Mouse (Mus musculus) midbrain, embryonic 10.5 days (tissue): ENCODE results near the gene Zfy2. TPM values are rescaled to one million over a fixed set of nuclear protein-coding genes. Genes with fewer than 3 reads are reported as not detected.

Experiments used
- DNase-seq: peaks from one replicate; pipeline ENCODE4 v3.0.0-alpha.2; 2017; ENCODE audit warnings: low spot score
- H3K27ac ChIP-seq: fragments of 300-500 bp; sonication (generic); replicated peaks from 2 replicates; pipeline ENCODE4 v1.5.1; 2016; ENCODE audit warnings: mild to moderate bottlenecking
- H3K27me3 ChIP-seq: fragments of 300-500 bp; sonication (generic); 2 replicates; pipeline ENCODE4 v1.6.1; 2016; ENCODE audit warnings: low read depth, mild to moderate bottlenecking; ENCODE audit not compliant: poor library complexity, severe bottlenecking
- H3K36me3 ChIP-seq: fragments of 300-500 bp; sonication (generic); 2 replicates; pipeline ENCODE4 v1.6.1; 2016; ENCODE audit warnings: mild to moderate bottlenecking, moderate library complexity
- H3K4me1 ChIP-seq: fragments of 300-500 bp; sonication (generic); 2 replicates; pipeline ENCODE4 v1.6.1; 2016
- H3K4me3 ChIP-seq: fragments of 300-500 bp; sonication (generic); 2 replicates; pipeline ENCODE4 v1.5.1; 2016; ENCODE audit warnings: mild to moderate bottlenecking, moderate library complexity
- H3K9me3 ChIP-seq: fragments of 300-500 bp; sonication (generic); replicated peaks from 2 replicates; pipeline ENCODE4 v1.6.1; 2016; ENCODE audit warnings: mild to moderate bottlenecking
- WGBS: fragments of 180-500 bp; shearing (Covaris S2); methylation state at CpG from one replicate; pipeline ENCODE4 v1.1.7; 2016; 5-methylcytosine and 5-hydroxymethylcytosine counted together
- polyA plus RNA-seq: library from polyadenylated mRNA; unstranded; fragments of >200 nt; fragmentation: Nextera tagmentation; extraction: Ambion mirVana; gene quantifications from 2 replicates; pipeline ENCODE4 v1.2.1, GENCODE M21; 2016

The Zfy2 gene
- not detected in 2 replicates for polyA plus RNA-seq

GRCm38 (mm10) chrY:2170309-2170708, at the start of gene Zfy2:
Zfy2 (minus strand) TSS chrY:2170409.
- Histone ChIP-seq H3K9me3 (no peaks in the 10 kb centered on the region), H3K27me3 (no peaks in the 10 kb centered on the region), H3K27ac (no peak within 1 kb of the TSS), H3K4me3 (no peak within 1 kb of the TSS), H3K36me3 (no peaks in the 10 kb centered on the region), H3K4me1 (no peaks in the 10 kb centered on the region)
- WGBS: 71% methylated on average over 1 of the region's 2 CpGs
- no peak for DNase-seq
